ENCODE assay signal across 8 mouse cellular contexts in the genomic region with DNA sequence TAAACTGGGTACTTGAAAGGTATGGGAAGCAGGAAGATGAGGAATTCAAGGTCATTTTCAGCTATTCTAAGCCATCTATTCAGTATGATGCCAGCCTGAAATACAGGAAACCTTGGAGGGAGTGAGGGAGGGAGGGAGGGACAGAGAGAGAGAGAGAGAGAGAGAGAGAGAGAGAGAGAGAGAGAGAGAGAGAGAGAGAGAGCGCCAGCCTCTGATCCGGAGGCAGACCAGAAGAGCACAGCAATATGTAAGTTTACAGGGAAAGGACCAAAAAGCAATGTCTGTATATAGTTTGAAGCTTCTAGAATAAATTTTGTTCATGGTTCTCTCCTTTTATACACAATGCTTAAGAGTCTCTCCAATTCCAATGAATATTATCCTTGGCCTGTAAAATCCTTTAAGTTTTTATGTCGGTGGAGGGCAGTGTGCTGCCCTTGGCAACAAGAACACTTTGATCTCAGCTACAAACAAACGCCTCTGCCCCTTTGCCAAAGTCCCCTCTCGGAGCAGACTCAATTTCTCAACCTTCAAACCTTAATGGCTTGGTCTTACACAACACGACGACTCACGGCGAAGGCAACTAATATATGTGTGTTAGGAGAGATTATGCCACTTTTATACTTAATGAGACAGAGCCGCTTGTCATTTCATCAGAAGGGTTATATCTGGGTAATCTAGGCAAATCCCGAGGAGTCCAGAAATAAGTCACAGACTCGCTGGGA. TPM values are rescaled to one million over a fixed set of nuclear protein-coding genes. Genes with fewer than 3 reads are reported as not detected.
DNase-seq lines count a peak whose midpoint lies in the region; ATAC-seq and TF ChIP-seq lines count a peak whose summit lies in the region.

No protein-coding gene starts in this region.

- H3K27me3 ChIP-seq in lung, embryonic 14.5 days (ENCODE audit: insufficient read depth, low read length): no peaks in the 10 kb centered on the region
- H3K27me3 ChIP-seq in heart, postnatal 0 days (ENCODE audit: control insufficient read depth, insufficient read depth, low read length): no peaks in the 10 kb centered on the region
- peaks cover 23% of the 10 kb centered on the region for H3K27me3 ChIP-seq in limb, embryonic 10.5 days (ENCODE audit: low read depth, poor library complexity, severe bottlenecking)
- H3K27me3 ChIP-seq in neural tube, embryonic 12.5 days (replicated peaks): no peaks in the 10 kb centered on the region

- peaks cover 4% of the 10 kb centered on the region; the same call in 1 of the 2 replicates for H3K36me3 ChIP-seq in lung, embryonic 14.5 days (ENCODE audit: insufficient read depth)
- no peaks in the 10 kb centered on the region for H3K36me3 ChIP-seq in heart, postnatal 0 days (replicated peaks; ENCODE audit: control insufficient read depth, insufficient read depth, low read length)
- H3K36me3 ChIP-seq in limb, embryonic 10.5 days: peaks cover 18% of the 10 kb centered on the region
- no peaks in the 10 kb centered on the region for H3K36me3 ChIP-seq in neural tube, embryonic 12.5 days

- 17% methylated on average over 12 of the region's 12 CpGs for WGBS in lung, embryonic 14.5 days
- WGBS in heart, postnatal 0 days: 23% methylated on average over 12 of the region's 12 CpGs
- 27% methylated on average over 12 of the region's 12 CpGs for WGBS in limb, embryonic 10.5 days
- 34% methylated on average over 12 of the region's 12 CpGs for WGBS in neural tube, embryonic 12.5 days

- H3K27ac ChIP-seq in lung, embryonic 14.5 days (ENCODE audit: low read depth): 0 out of 2 replicates have a peak overlapping the region, but pooled peaks have one; percentile 24
- H3K27ac ChIP-seq in heart, postnatal 0 days (ENCODE audit: low read depth): peak overlapping the region; percentile 83
- H3K27ac ChIP-seq in limb, embryonic 10.5 days: peak overlapping the region; percentile 91
- no peak overlapping the region for H3K27ac ChIP-seq in neural tube, embryonic 12.5 days

- TF ChIP-seq CTCF in lung, embryonic 14.5 days (IDR thresholded peaks at IDR 0.05; ENCODE audit: low read depth): no peak
- TF ChIP-seq CTCF in brain, embryonic 14.5 days (IDR thresholded peaks at IDR 0.05; ENCODE audit: borderline replicate concordance, extremely low read depth, insufficient read depth, insufficient read length): no peak
- no peak for TF ChIP-seq CTCF in heart, postnatal 0 days (IDR thresholded peaks at IDR 0.05; ENCODE audit: low read depth)

- H3K4me3 ChIP-seq in lung, embryonic 14.5 days (ENCODE audit: low read depth, low read length): peak overlapping the region; percentile 53
- peak overlapping the region; percentile 61 for H3K4me3 ChIP-seq in heart, postnatal 0 days (ENCODE audit: low read depth, low read length)
- H3K4me3 ChIP-seq in limb, embryonic 10.5 days: peak overlapping the region; percentile 63
- peak overlapping the region; percentile 47 for H3K4me3 ChIP-seq in neural tube, embryonic 12.5 days

- no peak for TF ChIP-seq POLR2A in brain, embryonic 14.5 days (IDR thresholded peaks at IDR 0.05; ENCODE audit: borderline replicate concordance, extremely low read depth, insufficient read depth, insufficient read length, poor library complexity, severe bottlenecking)

- peak; percentile 51 for DNase-seq in lung, embryonic 14.5 days
- no peak for DNase-seq in lung, postnatal 14 days
- DNase-seq in brain, embryonic 14.5 days (ENCODE audit: low read depth): peak; percentile 42
- peak; percentile 23 for DNase-seq in heart, postnatal 0 days (ENCODE audit: low spot score)
- DNase-seq in limb, embryonic 10.5 days (ENCODE audit: low spot score): peak; percentile 31
- no peak for DNase-seq in T-cell, adult 2 months (ENCODE audit: low spot score)
- no peak for DNase-seq in urinary bladder, postnatal 14 days (ENCODE audit: low spot score)

- H3K4me2 ChIP-seq in lung, embryonic 14.5 days: peak overlapping the region; percentile 59
- peak overlapping the region; percentile 69 for H3K4me2 ChIP-seq in heart, postnatal 0 days (ENCODE audit: low read depth, low read length)
- peak overlapping the region; percentile 62 for H3K4me2 ChIP-seq in neural tube, embryonic 12.5 days (replicated peaks)

- H3K4me1 ChIP-seq in lung, embryonic 14.5 days (ENCODE audit: insufficient read depth): no peaks in the 10 kb centered on the region
- no peaks in the 10 kb centered on the region for H3K4me1 ChIP-seq in heart, postnatal 0 days (ENCODE audit: control insufficient read depth, insufficient read depth)
- no peaks in the 10 kb centered on the region for H3K4me1 ChIP-seq in limb, embryonic 10.5 days
- no peaks in the 10 kb centered on the region for H3K4me1 ChIP-seq in neural tube, embryonic 12.5 days

- no peaks in the 10 kb centered on the region for H3K9me3 ChIP-seq in lung, embryonic 14.5 days (ENCODE audit: low read depth, low read length)
- no peaks in the 10 kb centered on the region for H3K9me3 ChIP-seq in heart, postnatal 0 days (replicated peaks; ENCODE audit: control insufficient read depth, low read length)
- H3K9me3 ChIP-seq in limb, embryonic 10.5 days (replicated peaks): no peaks in the 10 kb centered on the region
- H3K9me3 ChIP-seq in neural tube, embryonic 12.5 days: no peaks in the 10 kb centered on the region

- no peak for TF ChIP-seq EP300 in heart, postnatal 0 days (IDR thresholded peaks at IDR 0.05; ENCODE audit: low read depth)

- H3K9ac ChIP-seq in lung, embryonic 14.5 days: peak overlapping the region; percentile 57
- H3K9ac ChIP-seq in heart, postnatal 0 days (replicated peaks; ENCODE audit: low read depth, low read length): peak overlapping the region; percentile 64
- peak overlapping the region; percentile 47 for H3K9ac ChIP-seq in neural tube, embryonic 12.5 days

- no peak for ATAC-seq in lung, embryonic 14.5 days (ENCODE audit: insufficient read depth)
- no peak for ATAC-seq in heart, postnatal 0 days (ENCODE audit: insufficient read depth, low read depth)
- ATAC-seq in neural tube, embryonic 12.5 days (ENCODE audit: low FRiP score, low read depth): no peak

RNA-seq across cellular contexts. Expression of gene Timm8a1, which starts 1.1 kb away (rescaled TPM):
- polyA plus RNA-seq in lung, embryonic 14.5 days (2014; fragmentation: Nextera tagmentation; extraction: Ambion mirVana): 81.8 and 88.5 TPM in 2 replicates
- polyA plus RNA-seq in brain, embryonic 14.5 days (2012; rRNA removed): 11.3 and 12.8 TPM in 2 replicates
- 13.1 and 13.7 TPM in 2 replicates for total RNA-seq in heart, postnatal 0 days (2014; rRNA removed; ENCODE audit: low replicate concordance)
- polyA plus RNA-seq in heart, postnatal 0 days (2015; fragmentation: Nextera tagmentation; extraction: Ambion mirVana): 66.5 and 74.5 TPM in 2 replicates
- polyA plus RNA-seq in limb, embryonic 10.5 days (2016; fragmentation: Nextera tagmentation; extraction: Ambion mirVana): 90.7 and 117 TPM in 2 replicates
- polyA plus RNA-seq in neural tube, embryonic 12.5 days (2016; fragmentation: Nextera tagmentation; extraction: Ambion mirVana): 45.8 and 48.5 TPM in 2 replicates

RNA-seq across cellular contexts. Expression of gene Btk, which starts 42.8 kb away (rescaled TPM):
- 0.84 and 1.2 TPM in 2 replicates for polyA plus RNA-seq in lung, embryonic 14.5 days (2014; fragmentation: Nextera tagmentation; extraction: Ambion mirVana)
- polyA plus RNA-seq in brain, embryonic 14.5 days (2012; rRNA removed): 0.33 and 0.39 TPM in 2 replicates
- total RNA-seq in heart, postnatal 0 days (2014; rRNA removed; ENCODE audit: low replicate concordance): not detected in 2 replicates
- 0.34 and 0.49 TPM in 2 replicates for polyA plus RNA-seq in heart, postnatal 0 days (2015; fragmentation: Nextera tagmentation; extraction: Ambion mirVana)
- 0.50 and 0.70 TPM in 2 replicates for polyA plus RNA-seq in limb, embryonic 10.5 days (2016; fragmentation: Nextera tagmentation; extraction: Ambion mirVana)
- 1.2 and 1.3 TPM in 2 replicates for polyA plus RNA-seq in neural tube, embryonic 12.5 days (2016; fragmentation: Nextera tagmentation; extraction: Ambion mirVana)

RNA-seq across cellular contexts. Expression of gene Rpl36a, which starts 44.9 kb away (rescaled TPM):
- 491 and 582 TPM in 2 replicates for polyA plus RNA-seq in lung, embryonic 14.5 days (2014; fragmentation: Nextera tagmentation; extraction: Ambion mirVana)
- 699 and 722 TPM in 2 replicates for polyA plus RNA-seq in brain, embryonic 14.5 days (2012; rRNA removed)
- 341 and 419 TPM in 2 replicates for total RNA-seq in heart, postnatal 0 days (2014; rRNA removed; ENCODE audit: low replicate concordance)
- 246 and 247 TPM in 2 replicates for polyA plus RNA-seq in heart, postnatal 0 days (2015; fragmentation: Nextera tagmentation; extraction: Ambion mirVana)
- 332 and 430 TPM in 2 replicates for polyA plus RNA-seq in limb, embryonic 10.5 days (2016; fragmentation: Nextera tagmentation; extraction: Ambion mirVana)
- polyA plus RNA-seq in neural tube, embryonic 12.5 days (2016; fragmentation: Nextera tagmentation; extraction: Ambion mirVana): 239 and 257 TPM in 2 replicates

Comparison
In these comparisons a context has a peak if more than half of its experiments do, and no peak if none do; other contexts are left out.
1. DNase-seq: peak in lung, embryonic 14.5 days (single experiment), brain, embryonic 14.5 days (single experiment), heart, postnatal 0 days (single experiment) and limb, embryonic 10.5 days (single experiment); none in lung, postnatal 14 days (single experiment), T-cell, adult 2 months (single experiment) and urinary bladder, postnatal 14 days (single experiment).
2. Peak in every context shown above with its lines, with median percentiles within 50 percentile points of each other: H3K4me2 ChIP-seq, H3K4me3 ChIP-seq and H3K9ac ChIP-seq.